Comparison of ENCODE assay signal across 9 mouse cellular contexts in the genomic region with DNA sequence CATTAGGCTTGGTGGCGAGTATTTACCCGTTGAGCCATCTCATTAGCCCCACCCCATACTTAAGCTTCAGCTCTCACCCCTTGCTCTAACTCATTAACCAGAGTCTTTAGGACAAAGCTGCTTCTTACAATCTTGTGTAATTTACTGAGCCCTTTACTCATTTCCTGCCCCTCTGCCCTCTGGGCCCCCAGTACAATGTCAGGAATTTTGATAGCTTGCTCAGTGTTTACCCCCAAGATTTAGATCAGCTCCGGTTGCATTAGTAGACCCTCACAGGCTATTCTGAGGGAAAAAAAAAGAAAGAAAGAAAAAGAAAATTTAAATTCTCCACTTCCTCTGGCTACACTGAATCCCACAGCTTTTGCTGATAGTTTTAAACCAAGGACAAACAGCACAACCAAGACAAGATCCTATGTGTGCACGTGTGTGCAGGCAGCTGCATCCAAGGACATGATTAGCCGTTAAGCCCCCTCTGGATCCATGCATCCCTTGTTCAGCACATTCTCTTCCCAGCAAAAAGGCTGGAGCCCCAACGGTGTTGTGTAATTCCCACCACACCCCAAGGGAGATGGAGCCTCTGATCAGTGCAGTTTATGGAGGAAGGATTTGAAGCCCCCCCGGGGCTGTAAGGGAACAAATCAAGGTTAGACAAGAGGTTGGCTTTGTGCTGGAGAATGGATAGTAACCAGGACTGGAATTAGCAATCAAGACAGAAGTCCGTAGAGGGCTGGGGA. TPM values are rescaled to one million over a fixed set of nuclear protein-coding genes. Genes with fewer than 3 reads are reported as not detected.
DNase-seq lines count a peak whose midpoint lies in the region; ATAC-seq lines count a peak whose summit lies in the region.
"Had no signal": no experiment of that assay in that cellular context is flagged by ENCODE, and none has a peak within 500 bp of the region (broad histone marks: within the 10 kb centered on the region; RNA-seq: fewer than 3 reads in every experiment).

No protein-coding gene starts in this region.

- H3K9ac ChIP-seq in embryonic facial prominence, embryonic 14.5 days (ENCODE audit: low read depth, low read length) = no peak overlapping the region
- no peak overlapping the region for H3K9ac ChIP-seq in stomach, embryonic 14.5 days (replicated peaks; ENCODE audit: low read depth, low read length)

- H3K4me2 ChIP-seq in embryonic facial prominence, embryonic 14.5 days (ENCODE audit: low read depth, low read length) = no peak overlapping the region
- no peak overlapping the region for H3K4me2 ChIP-seq in stomach, embryonic 14.5 days (replicated peaks; ENCODE audit: low read depth, low read length)

- peak; percentile 23 for DNase-seq in kidney, adult 11 months
- no peak for DNase-seq in kidney, adult 18-20 months
- peak; percentile 92 for DNase-seq in embryonic facial prominence, embryonic 14.5 days (ENCODE audit: low spot score)
- DNase-seq in kidney, postnatal 14 days = peak; percentile 57
- no peak for DNase-seq in ovary, postnatal 36 days (ENCODE audit: low spot score)
- DNase-seq in urinary bladder, postnatal 10 days (ENCODE audit: low spot score) = no peak
- no peak for DNase-seq in adrenal gland, postnatal 36 days

- H3K27ac ChIP-seq in embryonic facial prominence, embryonic 14.5 days (replicated peaks; ENCODE audit: low read depth, low read length) = peak overlapping the region; percentile 98
- H3K27ac ChIP-seq in stomach, embryonic 14.5 days (ENCODE audit: low read length) = peak overlapping the region; percentile 63

- no peak overlapping the region for H3K4me3 ChIP-seq in embryonic facial prominence, embryonic 14.5 days (ENCODE audit: low read depth, low read length)
- no peak overlapping the region for H3K4me3 ChIP-seq in stomach, embryonic 14.5 days (ENCODE audit: low read depth, low read length)

- H3K4me1 ChIP-seq in embryonic facial prominence, embryonic 14.5 days (ENCODE audit: control insufficient read depth, insufficient read depth, low read length) = peaks cover 43% of the 10 kb centered on the region
- peaks cover 30% of the 10 kb centered on the region; the same call in 1 of the 2 replicates for H3K4me1 ChIP-seq in stomach, embryonic 14.5 days (ENCODE audit: control insufficient read depth, insufficient read depth, low read length)

- 13% methylated on average over 8 of the region's 8 CpGs for WGBS in embryonic facial prominence, embryonic 14.5 days
- WGBS in stomach, embryonic 14.5 days = 6% methylated on average over 8 of the region's 8 CpGs

- peak; percentile 77 for ATAC-seq in embryonic facial prominence, embryonic 14.5 days (ENCODE audit: low read depth)
- peak; percentile 54 for ATAC-seq in stomach, embryonic 14.5 days (ENCODE audit: insufficient number of reproducible peaks, insufficient read depth, low FRiP score, low read depth)

- no peaks in the 10 kb centered on the region for H3K27me3 ChIP-seq in embryonic facial prominence, embryonic 14.5 days (replicated peaks; ENCODE audit: control insufficient read depth, insufficient read depth, low read length)
- no peaks in the 10 kb centered on the region for H3K27me3 ChIP-seq in stomach, embryonic 14.5 days (ENCODE audit: control insufficient read depth, insufficient read depth, low read length)

- H3K36me3 ChIP-seq in embryonic facial prominence, embryonic 14.5 days (ENCODE audit: control insufficient read depth, insufficient read depth, low read length) = no peaks in the 10 kb centered on the region
- no peaks in the 10 kb centered on the region for H3K36me3 ChIP-seq in stomach, embryonic 14.5 days (ENCODE audit: control insufficient read depth, insufficient read depth, low read length)

- no peaks in the 10 kb centered on the region for H3K9me3 ChIP-seq in embryonic facial prominence, embryonic 14.5 days (ENCODE audit: control insufficient read depth, low read length)
- no peaks in the 10 kb centered on the region for H3K9me3 ChIP-seq in stomach, embryonic 14.5 days (ENCODE audit: control insufficient read depth, low read depth, low read length)

RNA-seq across cellular contexts. Expression of a gene that starts 54.1 kb away (rescaled TPM):
- polyA plus RNA-seq in embryonic facial prominence, embryonic 14.5 days (2014; fragmentation: Nextera tagmentation; extraction: Ambion mirVana) = 12.2 and 12.7 TPM in 2 replicates
- 9.1 TPM in 2 replicates for polyA plus RNA-seq in stomach, embryonic 14.5 days (2014; fragmentation: Nextera tagmentation; extraction: Ambion mirVana)
- 1 to 10 TPM in 1 of 2 experiments, under 1 TPM in 1; 0.99 to 1.3 TPM for total RNA-seq in adrenal gland, postnatal 36 days (2021)
- total RNA-seq: common myeloid progenitor, adult 5-6 weeks had no signal

RNA-seq across cellular contexts. Expression of a gene that starts 54.3 kb away (rescaled TPM):
- 356 and 388 TPM in 2 replicates for polyA plus RNA-seq in embryonic facial prominence, embryonic 14.5 days (2014; fragmentation: Nextera tagmentation; extraction: Ambion mirVana)
- 210 and 239 TPM in 2 replicates for polyA plus RNA-seq in stomach, embryonic 14.5 days (2014; fragmentation: Nextera tagmentation; extraction: Ambion mirVana)
- total RNA-seq in adrenal gland, postnatal 36 days (2021) = 10 to 100 TPM; 37.8 to 39.2 TPM
- total RNA-seq: common myeloid progenitor, adult 5-6 weeks had no signal

Comparison
In these comparisons a context has a peak if more than half of its experiments do, and no peak if none do; other contexts are left out.
1. DNase-seq: peak in kidney, adult 11 months (single experiment), embryonic facial prominence, embryonic 14.5 days (single experiment) and kidney, postnatal 14 days (single experiment); none in kidney, adult 18-20 months (single experiment), ovary, postnatal 36 days (single experiment), urinary bladder, postnatal 10 days (single experiment) and adrenal gland, postnatal 36 days (0 of 2).